Mouse (Mus musculus) heart, adult 18-20 months (tissue): Measurements from ENCODE around the gene Psmc1. TPM values are rescaled to one million over a fixed set of nuclear protein-coding genes. Genes with fewer than 3 reads are reported as not detected.

Source experiments
- DNase-seq, 2 experiments: peaks; one replicate each; pipeline ENCODE4 v3.0.0; 2021 to 2022; ENCODE audit warnings: mixed read lengths in 1 of 2
- long read RNA-seq, 2 experiments: library from polyadenylated mRNA; stranded (forward); transcript quantifications; one replicate each; pipeline ENCODE4 v2.0.0; 2021
- total RNA-seq, 2 experiments: library from RNA; stranded (reverse); gene quantifications; 2 replicates each; pipeline ENCODE4 v1.2.3; 2021

Psmc1 gene
- total RNA-seq: 100 to 1,000 TPM; 139 to 144 TPM
- long read RNA-seq, experiment 1, transcript Psmc1-201 (11 exons, 1,591 nt): major isoform, 156 of 191 reads
- long read RNA-seq, experiment 1, partial matches to known transcripts: 32 of 191 reads
- long read RNA-seq, experiment 1, other reads (novel, unspliced or antisense): 3 of 191 reads
- long read RNA-seq, experiment 2, transcript Psmc1-201 (11 exons, 1,591 nt): major isoform, 65 of 81 reads
- long read RNA-seq, experiment 2, partial matches to known transcripts: 11 of 81 reads
- long read RNA-seq, experiment 2, other reads (novel, unspliced or antisense): 5 of 81 reads

DNA sequence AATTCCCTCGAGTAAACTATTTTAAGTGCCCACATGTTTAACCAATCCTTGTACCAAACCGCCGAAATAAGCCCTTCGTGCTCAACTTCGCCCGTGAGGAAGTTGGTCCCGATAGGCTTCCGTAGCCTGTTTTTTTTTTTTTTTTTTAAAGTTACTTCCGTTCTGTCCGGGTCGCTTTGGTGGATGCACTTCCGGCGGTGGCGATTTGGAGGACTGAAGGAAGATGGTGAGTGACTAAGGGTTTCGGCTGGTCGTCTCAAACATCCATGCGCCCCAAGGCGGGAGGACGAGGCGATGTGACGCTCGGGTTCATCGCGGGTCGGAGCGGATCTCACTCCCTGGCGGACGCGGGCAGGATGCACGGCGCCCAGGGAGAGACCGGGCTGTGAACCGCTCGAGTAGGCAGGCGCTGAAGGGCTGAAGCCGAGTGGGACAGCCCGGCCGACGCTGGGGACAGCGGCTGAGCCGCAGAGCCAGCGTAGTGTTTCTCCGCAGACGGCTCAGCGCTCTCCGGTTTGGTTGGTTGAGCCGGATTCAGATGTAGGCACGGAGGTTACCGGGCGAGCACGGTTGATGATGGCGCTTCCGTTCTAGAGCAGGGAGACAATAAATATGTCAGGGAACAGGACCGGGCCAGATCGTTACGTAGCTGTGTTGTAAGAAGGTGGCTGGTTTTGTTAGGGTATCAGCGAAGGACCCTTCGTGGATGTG lies at the start of gene Psmc1:
TSS of gene Psmc1 (plus strand) at position 169 of the 711 bp plus-strand sequence.
- DNase-seq: peak; percentile 80 to 90

DNA sequence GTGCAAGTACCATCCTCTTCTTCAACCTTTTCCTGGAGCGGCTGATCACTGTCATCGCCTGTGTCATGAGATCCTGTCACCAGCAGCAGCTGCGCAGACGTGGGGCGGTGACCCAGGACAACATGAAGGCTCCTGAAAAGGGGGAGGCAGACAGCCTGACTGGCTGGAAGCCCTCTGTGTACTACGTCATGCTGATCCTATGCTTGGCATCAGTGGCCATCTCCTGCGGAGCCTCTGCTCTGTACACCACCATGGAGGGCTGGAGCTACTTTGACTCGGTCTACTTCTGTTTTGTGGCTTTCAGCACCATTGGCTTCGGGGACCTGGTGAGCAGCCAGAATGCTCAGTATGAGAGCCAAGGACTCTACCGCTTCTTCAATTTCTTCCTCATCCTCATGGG lies 48.9 kb upstream of the Psmc1 start:
- no peak for DNase-seq

DNA sequence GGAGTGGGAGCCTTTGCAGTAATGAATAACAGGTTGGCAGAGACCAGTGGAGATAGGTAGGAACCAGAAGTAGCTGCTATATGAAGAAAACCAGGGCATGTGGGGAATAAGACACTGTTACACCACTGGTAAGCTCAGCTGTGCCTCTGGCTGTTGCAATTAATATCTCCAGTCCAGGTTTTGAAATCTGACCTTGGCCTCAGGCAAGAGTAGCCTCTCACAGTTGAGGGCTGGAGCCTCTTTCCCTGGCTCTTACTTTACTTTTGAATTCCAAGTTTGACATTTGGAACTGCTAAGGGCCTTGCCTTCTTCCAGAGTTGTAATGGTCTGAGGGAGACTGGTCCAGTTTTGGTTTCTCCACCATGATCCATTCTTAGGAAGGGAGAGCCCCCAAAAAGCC lies 48.1 kb upstream of the Psmc1 start:
- peak; percentile 47 to 61 for DNase-seq

DNA sequence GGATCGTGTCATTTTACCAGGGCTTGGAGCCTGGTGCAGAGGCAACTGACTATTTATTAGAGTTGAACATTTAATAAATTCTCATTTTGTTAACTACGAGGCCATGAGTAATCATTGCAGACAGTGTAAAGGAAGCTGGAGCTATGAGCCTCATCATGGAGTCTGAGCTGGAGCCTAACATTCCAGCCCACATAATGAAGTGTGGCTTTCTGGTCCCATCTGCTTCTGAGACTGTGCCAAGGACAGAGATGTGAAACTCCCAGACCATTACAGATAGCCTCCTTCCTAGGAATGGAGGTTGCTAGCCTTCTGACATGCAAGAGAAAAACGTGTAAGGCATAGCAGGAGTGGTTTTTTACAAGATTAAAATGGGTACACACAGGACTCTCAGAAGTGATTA lies 47.4 kb upstream of the Psmc1 start:
- no peak for DNase-seq

DNA sequence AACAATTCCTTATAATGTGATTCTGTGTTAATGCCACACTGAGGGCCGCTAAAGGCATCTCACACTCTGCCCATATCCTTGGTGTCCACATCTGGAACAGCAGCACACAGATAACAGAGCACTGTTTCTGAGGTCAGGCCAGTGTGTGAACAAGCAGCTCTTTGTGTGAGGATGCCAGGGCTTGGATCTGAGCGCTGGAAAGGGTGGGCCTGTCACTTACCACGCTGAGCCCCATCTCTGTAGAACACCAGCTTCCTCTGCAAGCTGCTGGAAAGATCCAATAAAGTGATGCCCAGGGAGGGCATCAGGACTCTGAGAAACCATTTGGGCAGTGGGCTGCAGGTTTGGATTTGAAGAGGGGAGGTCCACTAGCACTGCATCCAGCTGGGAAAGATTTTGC lies 44.8 kb upstream of the Psmc1 start:
- DNase-seq: peak in 1 of 2 experiments; percentile 20

DNA sequence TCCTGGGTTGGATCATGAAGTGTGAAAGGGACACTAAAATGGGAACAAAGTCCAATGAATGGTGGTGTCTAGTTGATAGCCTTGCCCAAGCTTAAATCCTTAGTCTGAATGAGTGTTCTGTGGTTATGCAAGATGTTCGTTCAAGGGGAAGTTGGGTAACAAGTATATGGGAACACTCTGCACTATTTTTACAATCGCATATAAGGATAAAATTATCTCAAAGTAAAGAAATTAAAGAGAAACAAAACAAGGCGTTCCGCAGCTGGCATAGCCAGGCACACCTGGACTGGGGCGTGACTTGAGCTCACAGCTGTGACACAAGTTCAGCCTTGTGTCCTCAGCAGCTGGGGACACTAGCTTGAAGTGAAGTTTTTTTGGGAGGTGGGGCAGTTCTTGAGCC lies 42.5 kb upstream of the Psmc1 start:
- peak; percentile 58 to 60 for DNase-seq

DNA sequence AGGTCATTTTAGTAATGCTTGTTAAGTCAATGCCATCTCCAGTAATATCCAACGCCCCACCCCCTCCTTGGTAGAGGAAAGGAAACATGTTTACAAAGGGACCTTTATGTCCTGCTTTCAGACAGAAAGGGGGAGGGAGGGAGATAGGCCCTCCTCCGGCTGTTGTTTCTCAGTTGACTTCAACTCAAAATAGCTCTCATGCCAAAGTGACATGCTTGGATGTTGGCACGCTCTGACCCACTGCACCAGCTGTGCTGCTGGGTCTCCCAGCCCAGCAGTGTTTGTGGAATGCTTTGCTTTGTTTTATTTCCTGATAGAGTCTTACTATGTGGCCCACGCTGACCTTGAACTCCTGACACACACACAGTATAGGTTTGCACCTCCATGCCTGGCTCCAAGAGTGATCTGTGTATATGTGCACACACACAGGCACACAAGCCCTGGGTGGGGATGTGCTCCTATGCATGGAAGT lies 36.7 kb upstream of the Psmc1 start:
- no peak for DNase-seq

DNA sequence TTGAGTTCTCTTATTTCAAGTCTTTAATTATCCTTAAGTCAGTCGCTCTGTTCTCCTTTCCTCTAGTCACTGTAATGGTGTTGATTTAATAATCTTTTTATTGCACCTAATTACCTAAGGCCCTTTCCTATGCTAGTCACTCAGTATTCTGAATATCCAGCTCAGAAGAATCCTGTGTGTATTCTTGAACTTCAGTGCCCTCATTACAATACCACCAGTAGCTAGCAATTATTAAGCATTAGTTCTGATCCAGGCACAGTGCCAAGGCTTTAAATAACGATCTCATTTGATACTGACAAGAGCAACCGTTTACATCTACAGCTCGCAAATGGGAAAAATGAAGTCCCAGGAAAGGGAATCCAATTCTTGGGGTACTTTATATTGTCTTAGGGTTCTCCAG lies 34.2 kb upstream of the Psmc1 start:
- DNase-seq: no peak

DNA sequence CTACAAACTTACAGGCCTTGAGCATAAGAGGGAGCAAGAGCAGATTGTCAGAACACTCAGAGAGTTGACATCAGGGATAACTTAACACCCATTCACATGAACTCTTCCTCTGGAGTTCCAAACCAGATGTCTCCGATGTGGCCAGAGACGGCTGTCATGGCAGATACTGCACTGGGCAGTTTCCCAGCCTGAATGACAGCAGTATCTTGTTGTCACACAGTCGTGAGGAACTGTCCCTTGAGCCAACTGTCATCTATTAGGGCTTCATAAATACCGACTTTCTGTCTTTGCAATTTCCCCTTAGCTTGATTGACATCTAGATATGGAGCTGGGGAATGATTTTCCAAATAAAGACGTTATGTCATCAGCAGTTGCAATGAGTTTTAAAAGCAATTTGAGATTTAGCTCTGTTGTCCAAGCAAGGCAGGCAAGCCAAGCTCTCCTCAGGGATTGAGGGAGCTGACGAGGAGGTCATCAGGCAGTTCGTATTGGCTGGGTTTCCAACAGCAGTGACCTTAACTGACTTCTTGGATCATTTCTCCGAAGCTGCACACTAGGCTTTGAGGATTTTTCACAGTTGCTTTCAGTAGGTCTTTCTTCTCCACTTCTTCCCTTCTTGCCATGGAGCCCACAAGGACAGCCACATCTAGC lies 30.2 kb upstream of the Psmc1 start:
- DNase-seq: peak; percentile 67 to 73

DNA sequence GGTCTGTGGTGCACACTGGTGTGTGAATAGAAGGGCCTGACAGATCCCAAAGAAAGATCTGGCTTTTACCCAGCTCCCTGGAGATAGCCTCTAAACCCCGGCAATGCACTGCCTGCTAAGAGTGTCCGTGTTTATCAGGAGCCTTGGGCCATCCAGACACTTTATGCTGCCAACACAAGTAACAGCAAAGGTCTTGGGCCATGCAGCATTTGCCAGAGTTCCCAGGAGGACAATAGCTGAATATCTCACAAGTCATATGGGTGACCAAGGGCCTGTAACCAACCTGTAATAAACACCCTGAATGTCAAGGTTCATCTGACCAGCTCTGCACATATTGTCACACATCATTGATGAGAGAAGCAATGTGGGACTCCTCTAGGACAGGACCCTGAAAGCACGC lies 21.9 kb upstream of the Psmc1 start:
- DNase-seq: no peak

DNA sequence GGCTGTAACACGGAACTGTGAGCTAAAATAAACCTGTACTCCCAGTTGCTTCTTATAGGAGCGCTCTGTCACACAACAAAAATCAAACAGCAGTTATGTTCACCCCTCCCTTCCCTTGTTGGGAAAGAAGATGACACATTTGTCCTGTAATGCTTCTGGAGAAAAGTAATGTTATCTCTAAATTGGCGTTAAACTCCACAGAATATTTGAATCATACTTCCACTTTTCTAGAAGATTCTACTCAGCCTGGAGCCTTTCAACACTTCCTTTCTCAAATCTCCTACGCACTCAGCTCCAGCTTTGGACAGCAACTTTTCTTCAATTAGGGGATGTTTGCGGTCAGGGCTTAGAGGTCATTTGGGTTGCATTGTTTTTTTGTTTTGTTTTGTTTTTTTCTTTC lies 20.7 kb upstream of the Psmc1 start:
- peak in 1 of 2 experiments; percentile 49 for DNase-seq

DNA sequence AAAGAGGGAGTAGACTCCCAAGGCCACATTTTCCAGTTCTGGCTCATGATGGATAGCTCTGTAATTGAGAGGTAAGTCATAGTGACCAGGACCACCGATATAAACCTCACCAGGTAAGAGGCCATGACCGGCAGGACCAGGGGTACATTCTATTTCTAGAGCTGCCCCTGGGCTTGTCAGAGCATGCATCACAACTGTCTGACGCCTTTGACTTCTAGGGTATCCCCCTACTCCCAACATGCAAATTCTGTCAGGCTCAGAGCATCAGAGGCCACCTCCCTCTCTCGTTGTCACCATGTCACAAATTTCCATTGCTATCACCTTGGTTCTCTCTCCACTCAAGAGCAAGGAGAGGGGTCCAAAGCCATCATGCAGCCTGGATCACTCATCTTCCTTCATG lies 19.2 kb upstream of the Psmc1 start:
- no peak for DNase-seq

DNA sequence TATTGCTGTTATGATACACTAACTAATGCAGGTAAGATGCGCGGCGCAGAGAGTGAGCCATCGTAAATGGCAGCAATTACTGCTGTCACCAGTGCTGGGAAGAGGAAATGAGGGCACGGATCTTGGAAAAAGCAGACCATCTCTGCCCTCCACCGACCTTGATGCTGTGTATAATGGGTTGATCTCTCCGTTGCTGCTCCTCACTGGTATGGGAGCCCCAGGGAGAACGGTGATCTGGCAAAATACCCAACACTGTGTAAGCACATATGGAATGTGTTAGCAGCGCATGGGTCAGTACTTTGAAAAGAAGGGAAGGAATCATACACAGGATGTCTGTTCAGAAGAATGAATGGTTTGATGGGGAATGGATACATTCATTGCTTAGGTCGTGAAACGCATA lies 16.9 kb upstream of the Psmc1 start:
- DNase-seq: no peak

DNA sequence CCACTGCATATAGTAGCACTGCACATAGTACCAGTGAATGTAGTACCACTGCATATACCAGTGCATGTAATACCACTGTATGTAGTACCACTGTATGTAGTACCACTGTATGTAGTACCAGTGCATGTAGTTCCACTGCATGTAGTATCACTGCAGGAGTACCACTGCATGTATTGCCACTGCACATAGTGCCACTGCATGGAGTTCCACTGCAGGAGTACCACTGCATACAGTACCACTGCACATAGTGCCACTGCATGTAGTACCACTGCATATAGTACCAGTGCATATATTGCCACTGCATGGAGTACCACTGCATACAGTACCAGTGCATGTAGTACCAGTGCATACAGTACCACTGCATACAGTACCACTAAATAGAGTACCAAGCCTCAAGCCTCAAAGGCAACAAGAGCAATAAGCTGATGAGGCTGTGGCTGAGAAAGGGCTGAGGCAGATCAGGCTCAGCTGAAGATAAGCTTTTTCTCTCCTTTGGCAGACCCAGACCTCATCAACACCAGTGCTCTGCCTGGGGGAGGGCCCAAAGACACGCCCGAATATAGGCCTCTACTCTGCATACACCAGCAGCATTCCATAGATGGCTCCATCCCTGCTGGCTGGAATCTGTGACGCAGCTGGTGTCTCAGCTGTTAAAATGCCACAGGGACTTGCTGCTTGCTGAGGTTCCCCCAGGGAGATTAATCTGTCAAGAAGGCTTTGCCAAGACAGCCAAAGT lies 9.8 kb upstream of the Psmc1 start:
- DNase-seq: no peak

DNA sequence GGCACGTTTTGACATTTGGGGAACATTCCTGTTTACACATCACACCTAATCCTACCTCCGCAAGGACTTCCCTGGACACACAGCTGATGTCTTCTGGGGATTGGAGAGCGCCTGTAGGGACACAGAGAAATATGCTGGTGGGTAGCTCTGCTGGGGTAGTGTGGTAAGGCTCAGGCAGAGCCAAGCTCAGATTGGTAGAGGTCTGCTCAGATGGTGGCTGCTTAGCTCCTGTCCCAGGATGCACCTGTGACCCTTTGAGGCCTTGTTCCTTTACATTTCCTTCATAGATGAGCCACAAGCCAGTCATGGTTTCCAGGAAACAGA lies 9.3 kb upstream of the Psmc1 start:
- DNase-seq: no peak

DNA sequence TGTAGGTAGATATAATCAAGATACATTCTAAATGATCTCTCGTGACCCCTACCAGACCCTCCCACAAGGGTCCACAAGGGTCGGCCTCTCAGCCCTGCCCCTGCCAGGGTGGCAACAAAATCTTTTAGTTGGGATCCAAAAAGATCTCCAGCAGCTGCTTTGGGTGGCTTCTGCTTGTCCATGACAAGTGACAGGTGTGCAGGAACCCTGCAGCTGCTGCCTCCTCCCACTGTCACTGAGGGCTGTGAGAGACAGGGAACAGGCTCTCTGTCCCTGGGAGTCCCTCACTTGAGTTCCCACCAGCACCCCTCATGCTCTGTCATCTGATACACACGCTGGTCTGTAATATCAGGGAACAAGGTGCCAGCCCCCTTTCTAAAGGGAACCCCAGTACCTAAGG lies 8.3 kb upstream of the Psmc1 start:
- no peak for DNase-seq

DNA sequence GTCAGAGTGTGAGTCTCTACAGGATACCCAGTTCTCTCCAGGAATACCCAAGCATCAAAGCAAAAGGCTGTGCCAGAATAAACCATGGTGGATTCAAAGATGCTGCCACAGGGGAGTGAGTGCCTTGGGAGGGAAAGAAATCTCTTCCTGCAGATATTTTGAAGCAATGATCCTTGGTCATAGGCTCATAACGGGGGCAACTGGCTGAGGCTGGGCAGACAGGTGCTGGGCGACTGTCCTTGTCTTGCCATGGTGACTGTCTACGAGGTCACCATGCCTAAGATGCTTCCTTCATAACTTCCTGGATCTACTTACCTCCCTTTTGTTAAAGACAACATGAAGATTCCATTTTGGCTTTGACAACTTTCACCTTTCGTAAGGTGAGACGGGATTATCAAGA lies 5.4 kb upstream of the Psmc1 start:
- no peak for DNase-seq

DNA sequence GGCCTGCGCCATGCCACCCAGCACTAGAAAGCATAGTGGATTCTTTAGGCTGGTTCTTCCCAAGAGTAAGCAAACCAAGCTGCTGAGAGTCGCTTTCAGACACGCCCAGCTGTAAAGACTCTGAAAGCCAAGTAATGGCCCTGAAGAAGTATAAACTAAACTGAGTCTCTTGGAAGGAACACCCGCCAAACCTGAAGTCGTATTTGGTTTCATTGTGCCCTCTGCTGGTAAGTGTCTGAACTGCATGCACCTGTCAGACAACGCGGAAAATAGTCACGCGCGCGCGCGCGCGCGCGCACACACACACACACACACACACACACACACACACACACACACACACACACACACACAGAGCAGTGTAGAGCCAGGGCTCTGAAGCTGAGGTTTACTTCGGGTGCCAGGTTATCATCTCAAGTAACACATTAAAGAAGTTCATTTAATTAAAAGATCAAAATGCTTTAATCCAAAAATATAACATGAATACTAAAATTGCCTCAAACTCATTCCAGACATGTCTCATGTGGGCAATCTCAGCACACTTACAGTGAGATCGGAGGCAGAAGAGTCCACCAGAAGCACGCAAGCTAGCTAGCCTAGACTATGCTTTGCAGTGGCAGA lies 3.6 kb upstream of the Psmc1 start:
- DNase-seq: peak; percentile 66 to 89

DNA sequence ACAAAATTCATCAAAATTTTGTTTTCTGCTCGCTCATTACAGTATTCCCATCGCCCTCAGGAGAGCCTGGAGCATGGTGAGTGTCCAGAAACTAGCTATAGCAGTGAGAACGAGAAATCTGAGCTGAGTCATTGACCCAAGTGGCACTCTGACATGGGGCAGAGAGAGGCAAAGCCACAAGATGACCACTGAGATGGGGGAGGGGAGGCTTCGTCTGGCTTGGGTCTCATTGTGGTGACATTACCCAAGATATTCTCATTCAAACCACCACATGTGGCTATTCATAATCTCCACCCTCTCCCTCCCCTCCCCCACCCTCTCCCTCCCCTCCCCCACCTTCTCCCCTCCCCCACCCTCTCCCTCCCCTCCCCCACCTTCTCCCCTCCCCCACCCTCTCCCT lies 2.5 kb upstream of the Psmc1 start:
- DNase-seq: no peak

DNA sequence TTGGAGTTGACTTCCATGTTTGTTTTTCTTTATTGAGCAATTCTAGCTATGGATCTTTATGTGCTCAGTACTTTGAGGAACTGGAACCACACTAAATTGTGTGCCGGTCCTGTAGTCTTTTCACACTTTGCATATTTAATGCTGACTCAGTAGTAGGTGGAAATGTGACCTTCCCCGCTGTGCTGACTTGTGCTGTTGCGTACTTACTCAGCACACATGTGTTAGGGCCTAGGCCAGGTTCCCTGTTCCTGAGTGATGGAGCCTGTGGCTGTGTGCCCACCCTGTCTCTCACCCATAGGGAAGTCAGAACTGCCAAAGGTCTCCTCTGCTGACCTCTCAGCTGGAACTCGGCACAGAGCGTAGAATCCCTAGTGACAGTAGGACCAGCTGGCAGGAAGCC lies 6.0 kb downstream of the Psmc1 start:
- DNase-seq: peak in 1 of 2 experiments; percentile 42

DNA sequence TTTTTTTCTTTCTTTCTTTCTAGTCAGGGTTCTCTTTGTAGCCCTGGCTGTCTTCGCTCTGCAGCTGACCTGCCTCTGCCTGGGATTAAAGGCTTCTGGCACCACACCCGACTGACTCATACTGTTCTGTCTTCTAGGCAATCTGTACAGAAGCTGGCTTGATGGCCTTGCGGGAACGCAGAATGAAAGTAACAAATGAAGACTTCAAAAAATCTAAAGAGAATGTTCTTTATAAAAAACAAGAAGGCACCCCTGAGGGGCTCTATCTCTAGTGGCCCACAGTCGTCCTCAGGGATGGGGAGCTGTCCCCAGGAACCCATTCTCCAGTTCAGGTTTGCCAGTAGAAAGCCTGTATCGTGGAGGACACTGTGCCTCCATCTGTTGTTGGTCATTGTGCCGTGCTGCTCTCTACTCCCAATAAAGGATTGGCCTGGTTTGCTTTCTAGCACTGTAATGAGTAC lies 13.0 kb downstream of the Psmc1 start:
- peak; percentile 62 to 72 for DNase-seq

DNA sequence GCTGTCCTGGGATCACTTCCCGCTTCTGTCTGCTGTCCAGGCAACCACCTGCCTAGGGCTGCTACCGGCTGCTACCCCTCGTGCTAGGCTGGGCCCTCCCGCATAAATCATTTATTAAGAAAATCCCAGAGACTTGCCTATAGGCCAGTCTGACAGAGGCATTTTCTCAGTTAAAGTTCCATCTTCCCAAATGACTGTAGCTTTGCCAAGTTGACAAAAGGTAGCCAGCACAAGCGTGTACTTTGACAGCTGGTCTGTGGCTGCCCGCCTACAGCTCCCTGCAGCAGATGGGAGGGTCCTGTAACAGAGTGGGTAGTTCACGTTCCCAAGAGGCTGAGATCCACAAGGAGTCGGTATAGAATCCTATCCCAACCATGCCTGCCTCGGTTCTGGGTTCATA lies 13.5 kb downstream of the Psmc1 start:
- DNase-seq: no peak
